Mouse (Mus musculus) cerebellum, postnatal 10 days (tissue): ENCODE results near the gene 9230112D13Rik.

Experiments
- DNase-seq, 2 experiments: peaks; one replicate each; pipeline ENCODE4 v3.0.0; 2021; ENCODE audit warnings: mixed read lengths in 2 of 2

Gene 9230112D13Rik

GRCm38 (mm10) chr14:34522701-34523100, at the start of gene 9230112D13Rik:
9230112D13Rik (minus strand) TSS chr14:34522801.
- no peak for DNase-seq

DNA sequence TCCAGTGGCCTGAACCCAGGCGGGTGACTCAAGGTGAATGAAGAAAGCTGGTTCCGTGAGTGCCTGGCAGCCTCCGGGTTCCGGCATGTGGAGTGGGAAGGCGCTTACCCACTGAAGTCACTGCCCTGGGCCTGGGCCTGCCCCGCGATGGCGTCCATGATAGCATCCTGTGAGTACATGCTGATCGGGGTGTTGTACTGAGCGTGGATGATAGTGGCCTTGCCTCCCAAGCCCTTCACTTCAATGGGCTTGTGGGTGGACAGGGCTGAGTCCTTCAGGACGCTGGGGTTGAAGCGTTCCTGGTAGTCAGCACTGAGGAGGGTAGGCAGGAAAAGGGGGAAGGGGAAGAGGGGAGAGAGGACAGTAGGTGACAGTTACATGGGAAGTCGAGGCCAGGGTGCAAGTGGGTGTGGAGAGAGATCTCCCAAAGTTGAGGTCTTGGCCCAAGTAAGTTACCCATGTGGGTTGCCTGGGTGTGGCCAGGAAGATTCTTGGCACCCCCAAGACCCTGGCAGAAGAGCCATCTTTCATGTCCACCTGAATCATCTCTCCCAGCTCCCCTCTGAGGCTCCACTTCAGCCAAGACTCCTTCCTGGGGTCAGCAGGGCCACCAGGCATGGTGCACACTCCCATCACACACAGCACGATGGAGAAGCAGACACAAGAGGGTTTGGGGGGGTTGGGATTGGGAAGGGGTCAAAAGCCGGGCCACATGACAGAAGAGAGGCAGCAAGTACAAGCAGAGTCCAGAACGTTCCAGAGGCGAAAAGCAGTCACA, 49.2 kb upstream of the 9230112D13Rik start:
- DNase-seq, result no peak

DNA sequence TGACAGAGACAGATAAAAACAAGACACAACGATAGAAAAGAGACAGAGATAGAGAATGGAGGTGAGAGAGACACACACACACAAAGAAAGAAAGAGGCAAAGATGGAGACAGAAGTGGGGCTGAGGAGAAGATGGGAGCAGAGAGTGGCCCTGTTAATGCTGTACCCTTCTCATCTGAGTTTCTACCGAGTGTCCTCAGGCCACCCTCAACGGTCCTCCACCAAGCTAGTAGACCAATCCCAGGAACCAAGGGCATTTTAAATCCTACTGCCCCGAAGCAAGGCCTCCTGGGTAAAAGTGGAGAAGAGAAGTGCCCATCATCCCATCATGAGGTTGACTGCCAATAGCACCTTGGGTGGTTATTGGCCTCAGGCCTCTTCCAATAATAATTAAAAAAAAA, 48.3 kb upstream of the 9230112D13Rik start:
- DNase-seq, result no peak

DNA sequence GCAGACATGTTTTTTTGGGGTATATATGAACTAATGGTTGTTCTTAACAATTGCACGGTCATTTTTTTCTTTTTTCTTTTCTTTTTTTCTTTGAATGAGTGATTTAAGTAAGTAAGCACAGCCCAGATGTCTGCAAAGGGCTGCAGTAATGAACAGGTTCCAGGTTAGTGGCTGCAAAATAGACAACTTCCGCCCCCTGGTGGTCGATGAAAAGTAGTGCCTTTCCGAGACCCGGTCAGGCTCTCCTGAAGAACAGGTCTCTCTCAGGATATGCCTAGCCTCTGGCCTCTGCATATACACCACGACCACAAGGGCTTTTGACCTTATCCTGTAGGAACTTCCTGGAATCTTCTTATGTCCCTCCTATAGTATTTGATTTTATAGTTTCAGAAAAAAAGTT, 47.7 kb upstream of the 9230112D13Rik start:
- DNase-seq, result peak; percentile 92 to 94

GRCm38 (mm10) chr14:34569534-34570194, 47.1 kb upstream of the 9230112D13Rik start:
- DNase-seq, result no peak

- no peak for DNase-seq
Measured at GRCm38 (mm10) chr14:34568626-34569025, 46.0 kb upstream of the 9230112D13Rik start.

- no peak for DNase-seq
Measured at GRCm38 (mm10) chr14:34567697-34568096, 45.1 kb upstream of the 9230112D13Rik start.

GRCm38 (mm10) chr14:34566530-34566929, 43.9 kb upstream of the 9230112D13Rik start:
- DNase-seq, result no peak

DNA sequence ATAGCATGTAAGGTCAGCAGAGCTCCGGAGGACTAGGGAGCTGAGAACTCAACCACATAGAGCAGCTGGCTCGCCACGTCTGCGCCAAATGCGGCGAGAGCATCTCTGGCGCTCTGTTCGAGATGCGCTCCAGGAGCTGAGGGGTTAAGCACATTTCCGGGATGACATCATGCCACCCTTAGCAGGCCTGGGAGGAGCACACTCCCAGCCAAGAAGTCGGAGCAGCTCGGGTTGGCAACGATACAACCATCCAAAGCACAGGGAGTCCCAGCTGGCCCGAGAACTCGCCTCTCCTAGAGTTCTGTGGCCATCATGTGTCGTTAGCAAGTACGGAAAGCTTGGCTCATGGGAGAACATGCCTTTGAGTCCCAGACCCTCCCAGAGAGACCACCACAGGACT, 43.1 kb upstream of the 9230112D13Rik start:
- peak; percentile 71 to 75 for DNase-seq

DNA sequence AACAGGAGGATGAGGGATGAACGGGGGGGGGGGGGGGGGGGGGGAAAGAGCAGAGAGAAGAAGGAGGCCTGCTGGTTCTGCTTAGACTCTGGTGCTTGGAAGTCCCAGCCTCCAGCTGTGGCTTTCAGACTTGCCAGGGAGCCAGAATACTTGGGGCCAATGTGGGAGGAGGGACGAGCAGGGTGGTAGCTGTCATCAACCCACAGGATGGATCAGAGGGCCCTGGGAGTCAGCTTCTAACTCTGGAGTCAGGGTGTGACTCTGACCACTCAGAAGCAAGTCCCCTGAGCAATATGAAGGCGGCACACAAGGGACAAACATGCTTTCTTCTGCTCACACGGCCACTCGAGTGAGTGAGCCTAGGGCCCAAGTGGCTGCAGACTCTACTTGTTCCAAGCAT, 42.0 kb upstream of the 9230112D13Rik start:
- DNase-seq, result no peak

DNA sequence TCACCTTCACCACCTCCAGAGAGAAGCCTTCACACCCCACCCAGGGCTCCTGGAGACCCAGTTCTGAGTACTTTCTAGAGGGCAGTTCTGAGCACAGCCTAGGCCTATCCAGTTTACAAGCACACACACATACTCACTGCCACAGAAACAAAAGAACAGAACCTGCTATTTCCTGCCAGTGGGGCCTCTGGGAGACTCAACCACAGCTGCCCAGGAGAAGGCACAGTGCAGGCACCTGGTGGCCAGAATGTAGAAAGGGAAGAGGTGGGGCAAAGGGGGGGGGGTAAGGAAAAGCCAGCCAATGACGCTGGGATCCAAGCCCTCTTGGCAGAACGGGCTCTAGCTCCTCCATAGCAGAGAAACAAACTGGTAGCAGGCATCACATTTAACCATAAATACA, 39.8 kb upstream of the 9230112D13Rik start:
- DNase-seq, result no peak

GRCm38 (mm10) chr14:34561647-34562046, 39.0 kb upstream of the 9230112D13Rik start:
- DNase-seq, result no peak

- no peak for DNase-seq
Measured at GRCm38 (mm10) chr14:34558947-34559346, 36.3 kb upstream of the 9230112D13Rik start.

DNA sequence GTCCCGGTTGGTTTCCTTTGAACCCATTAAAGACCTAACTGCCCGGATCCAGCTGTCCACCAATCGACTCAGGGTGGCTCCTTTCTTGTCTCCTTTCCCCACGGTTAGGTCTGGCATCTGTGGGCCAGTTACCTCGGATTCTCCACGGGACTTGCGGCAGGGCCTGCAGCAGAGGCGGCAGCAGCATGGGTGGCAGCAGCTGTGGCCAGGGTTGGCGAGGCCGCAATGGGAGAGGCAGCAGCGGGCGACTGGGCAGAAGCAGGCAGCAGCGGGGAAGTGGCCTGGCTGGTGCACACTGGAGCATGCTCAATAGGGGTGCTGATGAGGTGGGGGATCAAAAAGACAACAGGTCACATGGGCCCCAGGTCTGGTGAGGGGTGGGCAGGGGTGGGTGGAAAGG, 32.6 kb upstream of the 9230112D13Rik start:
- DNase-seq, result peak in 1 of 2 experiments; percentile 25

DNA sequence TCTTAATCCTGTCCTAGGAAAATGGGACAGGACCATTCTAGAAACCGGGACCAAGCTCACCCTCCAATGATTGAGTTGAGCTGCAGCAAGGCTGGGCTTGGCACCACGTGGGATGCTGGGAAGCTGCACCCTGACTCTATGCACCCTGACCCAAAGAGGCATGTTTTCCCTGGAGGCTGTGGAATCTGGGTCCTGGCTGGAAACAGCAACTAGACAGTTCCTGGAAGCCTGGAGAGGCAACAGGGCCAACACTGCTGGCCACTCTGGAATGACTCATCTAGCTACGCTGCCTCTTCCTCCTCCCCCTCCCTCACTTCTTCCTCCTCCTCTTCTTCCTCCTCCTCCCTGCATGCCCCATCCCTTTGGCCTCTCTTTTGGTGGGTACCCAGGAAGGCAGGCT, 31.4 kb upstream of the 9230112D13Rik start:
- no peak for DNase-seq

DNA sequence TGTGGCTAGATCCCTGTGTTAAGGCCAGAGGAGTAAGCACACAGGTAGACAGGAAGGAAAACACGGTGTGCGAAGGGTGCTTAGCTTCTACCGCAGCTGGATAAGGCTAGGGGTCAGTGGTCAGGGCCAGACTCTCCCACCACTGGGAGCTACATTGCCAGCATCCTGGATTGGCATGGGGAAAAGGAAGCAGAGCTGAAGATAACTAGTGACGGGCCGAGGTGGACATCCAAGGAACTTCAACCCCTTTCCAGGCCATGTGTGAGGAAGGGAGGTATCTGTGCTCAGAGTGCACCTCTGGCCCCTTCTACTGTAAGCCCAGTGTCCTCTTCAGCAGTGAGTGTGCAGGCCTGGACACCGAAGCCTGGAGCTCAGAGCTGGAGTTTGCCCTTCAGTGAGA, 30.9 kb upstream of the 9230112D13Rik start:
- DNase-seq, result no peak

- DNase-seq, result no peak
Measured at GRCm38 (mm10) chr14:34552226-34552625, 29.6 kb upstream of the 9230112D13Rik start.

DNA sequence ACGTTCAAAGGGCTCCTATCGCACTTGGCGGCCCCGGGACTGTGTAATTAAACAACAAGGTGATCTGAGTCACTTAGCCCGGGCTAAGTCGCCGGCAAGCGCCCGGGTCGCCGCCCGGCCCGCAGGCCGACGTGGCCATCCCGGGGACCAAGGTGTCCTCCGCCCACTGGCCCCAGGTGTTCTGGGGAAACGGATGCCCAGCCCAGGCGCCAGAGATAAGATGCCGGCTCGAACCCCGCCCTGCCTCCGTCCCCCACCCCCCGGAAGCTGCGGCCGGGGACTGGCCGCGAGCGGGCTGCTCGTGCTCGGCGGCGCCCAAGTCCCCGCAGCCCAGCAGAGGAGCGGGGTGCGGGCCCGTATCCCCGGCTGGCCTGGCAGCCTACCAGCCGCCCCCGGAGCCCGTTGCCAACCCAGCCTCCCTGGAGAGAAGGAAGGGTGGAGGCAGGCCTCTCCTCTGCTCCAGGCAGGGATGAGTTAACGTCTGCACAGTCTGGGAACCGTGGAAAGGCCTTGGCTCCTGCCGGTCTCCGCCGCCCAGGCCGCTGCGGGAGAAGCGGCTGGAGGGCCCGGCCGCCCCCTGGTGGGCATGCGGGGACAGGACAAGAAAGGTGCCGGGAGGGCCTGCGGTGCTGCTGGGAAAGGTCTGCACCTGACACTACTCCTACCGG, 26.5 kb upstream of the 9230112D13Rik start:
- DNase-seq, result peak; percentile 92 to 93

GRCm38 (mm10) chr14:34548391-34549001, 25.9 kb upstream of the 9230112D13Rik start:
- DNase-seq, result peak; percentile 80 to 83

DNA sequence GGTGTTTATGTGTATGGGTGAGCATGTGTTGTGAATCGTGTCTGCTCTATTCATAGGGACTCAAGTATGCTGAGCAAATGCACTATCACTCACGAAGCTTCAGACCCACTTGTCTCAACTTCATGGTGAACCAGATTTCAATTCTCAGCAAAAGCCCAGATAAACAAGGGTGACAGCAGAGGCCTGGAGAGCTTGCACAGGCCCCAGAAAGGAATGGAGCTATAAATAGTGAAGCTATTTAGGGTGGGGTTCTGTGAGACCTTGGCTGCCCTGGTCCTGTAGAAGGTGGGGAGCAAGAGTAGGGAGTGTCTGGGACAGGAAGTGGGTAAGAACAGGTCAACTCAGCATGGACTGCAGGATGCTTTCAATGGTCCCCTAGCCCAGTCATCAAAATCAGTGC, 21.9 kb upstream of the 9230112D13Rik start:
- no peak for DNase-seq

DNA sequence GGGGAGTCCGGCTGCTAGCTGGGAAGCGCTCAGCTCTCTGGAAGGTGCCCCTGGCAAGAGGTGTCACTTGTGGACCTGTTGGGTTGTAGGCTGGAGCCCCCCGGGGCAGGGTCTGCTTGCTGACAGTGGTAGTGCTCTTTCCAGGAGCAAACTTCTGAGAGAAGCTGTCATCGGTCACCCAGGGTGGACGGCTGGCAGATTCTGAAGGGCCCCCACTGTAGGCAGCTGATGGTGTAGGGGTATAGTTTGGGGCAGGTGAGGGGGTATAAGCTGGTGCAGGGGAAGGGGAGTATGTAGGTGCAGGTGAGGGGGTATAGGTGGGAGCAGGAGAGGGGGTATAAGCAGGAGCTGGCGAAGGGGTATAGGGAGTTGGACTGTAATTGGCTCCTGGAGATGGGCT, 21.4 kb upstream of the 9230112D13Rik start:
- DNase-seq, result no peak

- DNase-seq, result peak in 1 of 2 experiments; percentile 7
Measured at GRCm38 (mm10) chr14:34543596-34543995, 21.0 kb upstream of the 9230112D13Rik start.

DNA sequence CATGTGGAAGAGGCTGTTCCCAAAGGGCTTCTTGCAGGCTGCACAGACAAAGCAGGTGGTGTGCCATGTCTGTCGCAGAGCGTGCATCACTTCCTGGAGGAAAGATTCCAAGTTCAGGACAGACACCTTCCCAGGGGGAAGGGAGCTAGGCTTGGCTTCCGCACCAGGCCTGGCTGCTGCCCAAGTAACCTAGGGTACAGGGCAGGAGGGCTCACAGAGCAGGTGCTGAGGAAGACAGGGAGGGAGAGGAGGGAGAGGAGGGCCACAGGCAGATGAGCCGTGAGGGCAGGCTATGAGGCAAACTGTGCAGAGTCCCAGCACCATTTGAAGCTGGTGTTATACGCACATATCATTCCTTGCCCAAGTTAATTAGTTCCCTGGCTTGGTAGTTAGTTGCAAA, 19.3 kb upstream of the 9230112D13Rik start:
- peak in 1 of 2 experiments; percentile 46 for DNase-seq
